Mouse (Mus musculus): ENCODE measurements at regions not wholly inside any gene's neighbourhood (a gene's known extent, or its start where the extent isn't known, plus 50 kb on each side); places are given as distances from the start of the nearest gene placed in this dataset.
A peak's percentile ranks its signal among the peaks of the same experiment; 100 is the strongest.

DNA sequence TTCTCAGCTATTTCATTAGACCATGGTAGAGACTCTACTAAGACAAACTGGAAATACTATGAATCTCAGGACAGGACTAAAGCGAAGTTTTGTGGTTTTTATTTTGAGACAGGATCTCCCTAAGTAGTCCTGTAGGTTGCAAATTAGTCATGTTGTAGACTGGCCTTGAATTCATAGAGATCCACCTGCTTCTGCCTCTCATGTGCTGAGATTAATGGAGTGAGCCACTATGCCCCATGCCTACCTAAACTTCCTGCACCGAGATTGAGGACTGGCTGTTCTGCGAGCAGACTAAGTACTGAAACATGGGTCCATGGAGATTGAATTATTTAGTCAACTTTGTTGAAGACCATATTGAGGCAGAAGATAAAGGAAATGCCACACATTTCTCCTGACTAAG lies 315.0 kb downstream of the Lyplal1 start:
- Histone ChIP-seq H3K27me3 (ENCODE audit: insufficient read depth, low read length) (no peaks in the 10 kb centered on the region), H3K36me3 (ENCODE audit: insufficient read depth) (no peaks in the 10 kb centered on the region), H3K4me2 (no peak overlapping the region), H3K9ac (no peak overlapping the region), H3K27ac (ENCODE audit: low read depth) (no peak overlapping the region), H3K4me3 (ENCODE audit: low read depth, low read length) (no peak overlapping the region), H3K9me3 (ENCODE audit: low read depth, low read length) (no peaks in the 10 kb centered on the region), H3K4me1 (ENCODE audit: insufficient read depth) (0 out of 2 replicates have a peak, but pooled peaks cover 4% of the 10 kb centered on the region)
- no peak for ATAC-seq (ENCODE audit: insufficient read depth)
- TF ChIP-seq CTCF (IDR thresholded peaks at IDR 0.05; ENCODE audit: low read depth) = no peak
- 89% methylated on average over 3 of the region's 3 CpGs for WGBS
- no peak for DNase-seq

DNA sequence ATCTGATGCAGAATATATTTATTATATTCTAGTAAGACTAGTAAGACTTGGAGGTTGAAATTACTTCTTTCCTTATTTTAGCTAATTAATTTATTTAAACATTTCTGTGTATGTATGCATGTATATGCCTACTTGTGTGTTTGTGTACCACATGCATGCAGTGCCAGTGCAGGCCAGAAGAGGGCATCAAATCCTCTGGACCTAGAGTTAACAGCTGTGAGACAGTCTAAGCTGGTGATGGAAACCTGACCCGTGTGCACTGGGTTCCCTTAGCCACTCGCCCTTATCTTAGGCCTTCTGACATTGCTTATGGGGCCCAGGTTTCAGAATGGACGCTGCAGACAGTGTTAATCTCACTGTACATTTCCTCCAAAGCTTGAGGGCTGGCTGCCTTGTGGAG lies 302.2 kb downstream of the Lyplal1 start:
- no peak overlapping the region for H3K4me2 ChIP-seq
- H3K36me3 ChIP-seq (ENCODE audit: insufficient read depth) = no peaks in the 10 kb centered on the region
- no peaks in the 10 kb centered on the region; the same call in 1 of the 2 replicates for H3K9me3 ChIP-seq (ENCODE audit: low read depth, low read length)
- H3K4me3 ChIP-seq (ENCODE audit: low read depth, low read length) = no peak overlapping the region
- DNase-seq (no peak), ATAC-seq (ENCODE audit: insufficient read depth) (no peak)
- H3K9ac ChIP-seq = no peak overlapping the region
- WGBS = 77% methylated on average over 3 of the region's 3 CpGs
- no peaks in the 10 kb centered on the region for H3K27me3 ChIP-seq (ENCODE audit: insufficient read depth, low read length)
- TF ChIP-seq CTCF (IDR thresholded peaks at IDR 0.05; ENCODE audit: low read depth) = peak; percentile 44
- no peak overlapping the region for H3K27ac ChIP-seq (ENCODE audit: low read depth)
- 0 out of 2 replicates have a peak, but pooled peaks cover 4% of the 10 kb centered on the region for H3K4me1 ChIP-seq (ENCODE audit: insufficient read depth)

DNA sequence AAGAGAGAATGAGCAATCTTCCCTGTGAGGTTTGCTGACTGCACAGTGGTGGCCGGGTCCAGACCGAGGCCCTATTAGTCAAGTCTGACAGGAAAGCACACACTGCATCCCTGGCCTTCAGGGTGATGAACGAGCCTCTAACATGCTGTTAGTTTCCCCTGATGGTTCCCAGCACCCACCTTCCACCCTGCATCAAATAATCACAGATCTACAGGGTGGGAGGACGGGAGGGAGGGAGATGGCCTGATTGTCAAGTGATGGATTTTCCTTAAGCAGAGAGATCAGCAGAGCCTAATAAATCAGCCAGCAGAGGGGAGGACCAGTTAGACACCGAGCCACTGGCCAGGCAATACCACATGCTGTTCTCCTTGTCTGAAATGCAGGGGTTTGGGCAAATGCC lies 298.1 kb downstream of the Lyplal1 start:
- Histone ChIP-seq H3K9ac (no peak overlapping the region), H3K9me3 (ENCODE audit: low read depth, low read length) (no peaks in the 10 kb centered on the region; the same call in 1 of the 2 replicates), H3K4me2 (no peak overlapping the region), H3K36me3 (ENCODE audit: insufficient read depth) (no peaks in the 10 kb centered on the region), H3K27me3 (ENCODE audit: insufficient read depth, low read length) (no peaks in the 10 kb centered on the region), H3K4me1 (ENCODE audit: insufficient read depth) (0 out of 2 replicates have a peak, but pooled peaks cover 4% of the 10 kb centered on the region), H3K4me3 (ENCODE audit: low read depth, low read length) (no peak overlapping the region), H3K27ac (ENCODE audit: low read depth) (no peak overlapping the region)
- WGBS = 24% methylated on average over 5 of the region's 5 CpGs
- TF ChIP-seq CTCF (IDR thresholded peaks at IDR 0.05; ENCODE audit: low read depth) = no peak
- DNase-seq (no peak), ATAC-seq (ENCODE audit: insufficient read depth) (no peak; the same call in 1 of the 2 replicates)

DNA sequence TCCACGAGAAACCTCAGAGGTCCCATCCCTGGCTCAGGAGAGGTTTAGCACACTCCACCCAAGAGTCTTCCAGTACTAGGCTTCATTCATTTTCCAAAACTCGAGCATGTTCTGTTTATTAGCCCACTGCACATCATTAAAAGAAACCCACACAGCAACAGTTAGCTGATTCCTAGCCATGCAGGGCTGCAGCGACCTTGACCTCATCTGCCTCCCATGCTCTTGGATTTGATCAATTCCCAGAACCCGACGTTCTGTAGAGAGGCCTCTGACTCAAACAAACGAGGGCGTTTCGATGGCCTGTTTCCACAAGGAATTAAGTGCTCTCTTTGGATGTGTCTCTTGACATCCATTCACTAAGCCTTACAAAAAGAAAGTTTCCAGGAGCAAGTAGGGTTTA lies 294.9 kb downstream of the Lyplal1 start:
- WGBS = 60% methylated on average over 8 of the region's 8 CpGs
- no peak overlapping the region for H3K4me2 ChIP-seq
- H3K27ac ChIP-seq (ENCODE audit: low read depth) = no peak overlapping the region
- no peak overlapping the region for H3K9ac ChIP-seq
- H3K27me3 ChIP-seq (ENCODE audit: insufficient read depth, low read length) = no peaks in the 10 kb centered on the region
- ATAC-seq (ENCODE audit: insufficient read depth) (no peak), DNase-seq (no peak)
- H3K9me3 ChIP-seq (ENCODE audit: low read depth, low read length) = no peaks in the 10 kb centered on the region
- H3K4me3 ChIP-seq (ENCODE audit: low read depth, low read length) = no peak overlapping the region
- 0 out of 2 replicates have a peak, but pooled peaks cover 4% of the 10 kb centered on the region for H3K4me1 ChIP-seq (ENCODE audit: insufficient read depth)
- no peak for TF ChIP-seq CTCF (IDR thresholded peaks at IDR 0.05; ENCODE audit: low read depth)
- H3K36me3 ChIP-seq (ENCODE audit: insufficient read depth) = no peaks in the 10 kb centered on the region

DNA sequence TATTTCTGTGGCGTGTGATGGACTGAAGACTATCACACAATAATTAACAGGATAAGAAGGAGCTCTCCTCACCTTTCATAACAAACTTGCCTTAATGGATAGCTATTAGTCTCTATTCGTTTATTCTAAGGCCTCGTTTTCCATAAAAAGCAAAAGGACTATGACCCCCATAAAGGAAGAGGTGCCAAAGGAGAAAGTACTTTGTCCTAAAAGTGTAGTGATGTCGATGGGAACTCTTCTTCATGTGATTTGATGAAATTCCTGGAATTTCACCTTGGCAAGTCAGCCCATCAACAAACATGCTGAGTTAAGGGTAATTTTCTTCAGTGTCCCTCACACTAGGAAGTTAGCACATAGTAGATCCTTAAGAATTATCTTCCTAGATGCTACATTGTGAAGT lies 293.9 kb downstream of the Lyplal1 start:
- no peak for DNase-seq
- Histone ChIP-seq H3K36me3 (ENCODE audit: insufficient read depth) (no peaks in the 10 kb centered on the region), H3K27me3 (ENCODE audit: insufficient read depth, low read length) (no peaks in the 10 kb centered on the region), H3K4me3 (ENCODE audit: low read depth, low read length) (no peak overlapping the region), H3K9ac (no peak overlapping the region), H3K4me2 (no peak overlapping the region), H3K9me3 (ENCODE audit: low read depth, low read length) (no peaks in the 10 kb centered on the region), H3K4me1 (ENCODE audit: insufficient read depth) (0 out of 2 replicates have a peak, but pooled peaks cover 4% of the 10 kb centered on the region), H3K27ac (ENCODE audit: low read depth) (no peak overlapping the region)
- no peak for TF ChIP-seq CTCF (IDR thresholded peaks at IDR 0.05; ENCODE audit: low read depth)
- 61% methylated on average over 4 of the region's 4 CpGs for WGBS
- no peak for ATAC-seq (ENCODE audit: insufficient read depth)

DNA sequence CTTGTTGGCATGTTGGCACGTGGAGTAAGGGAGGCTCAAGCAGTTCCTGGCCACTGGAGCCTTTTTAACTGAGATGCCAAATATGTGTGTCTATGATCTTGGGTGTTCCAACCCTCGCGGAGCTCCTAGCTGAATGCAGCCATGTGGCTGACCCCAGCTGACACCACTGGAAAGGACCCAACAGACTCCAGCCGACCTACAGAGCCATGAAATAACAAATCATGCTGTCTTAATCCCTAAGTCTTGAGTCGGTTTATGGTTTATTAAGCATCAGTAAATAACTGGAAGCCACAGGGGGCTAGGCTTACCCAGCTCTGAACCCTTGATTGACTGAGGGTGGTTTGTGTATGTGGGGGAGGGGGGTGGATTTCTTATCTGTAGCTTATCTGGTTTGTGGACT lies 293.2 kb downstream of the Lyplal1 start:
- DNase-seq (peak; percentile 61), ATAC-seq (ENCODE audit: insufficient read depth) (no peak)
- H3K4me3 ChIP-seq (ENCODE audit: low read depth, low read length) = no peak overlapping the region
- no peak overlapping the region for H3K27ac ChIP-seq (ENCODE audit: low read depth)
- no peaks in the 10 kb centered on the region for H3K27me3 ChIP-seq (ENCODE audit: insufficient read depth, low read length)
- H3K9me3 ChIP-seq (ENCODE audit: low read depth, low read length) = no peaks in the 10 kb centered on the region
- TF ChIP-seq CTCF (IDR thresholded peaks at IDR 0.05; ENCODE audit: low read depth) = no peak
- H3K4me1 ChIP-seq (ENCODE audit: insufficient read depth) = 0 out of 2 replicates have a peak, but pooled peaks cover 3% of the 10 kb centered on the region
- no peak overlapping the region for H3K4me2 ChIP-seq
- no peak overlapping the region for H3K9ac ChIP-seq
- 22% methylated on average over 5 of the region's 5 CpGs for WGBS
- H3K36me3 ChIP-seq (ENCODE audit: insufficient read depth) = no peaks in the 10 kb centered on the region

DNA sequence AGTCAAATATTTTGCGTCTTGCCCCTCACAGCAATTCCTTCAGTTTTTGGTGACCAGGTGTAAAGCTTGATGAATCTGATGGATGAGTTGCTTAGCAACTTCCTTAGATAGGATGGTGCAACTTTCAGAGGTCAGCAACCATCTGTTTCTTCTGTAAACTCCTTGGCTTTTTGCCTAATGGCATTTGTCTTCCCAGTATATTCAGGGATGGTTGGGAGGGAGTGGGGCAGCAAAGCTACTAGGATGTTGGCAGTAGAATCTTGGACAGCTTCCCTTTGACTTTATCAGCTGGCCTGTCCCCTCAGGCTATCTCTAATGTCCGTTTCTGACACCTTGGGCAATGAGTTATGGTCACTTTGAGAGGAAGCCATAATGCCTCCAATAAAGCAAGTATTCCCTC lies 289.1 kb downstream of the Lyplal1 start:
- DNase-seq (peak; percentile 67), ATAC-seq (ENCODE audit: insufficient read depth) (no peak)
- 21% methylated on average over 2 of the region's 2 CpGs for WGBS
- H3K9me3 ChIP-seq (ENCODE audit: low read depth, low read length) = no peaks in the 10 kb centered on the region
- H3K27ac ChIP-seq (ENCODE audit: low read depth) = no peak overlapping the region
- H3K36me3 ChIP-seq (ENCODE audit: insufficient read depth) = no peaks in the 10 kb centered on the region
- no peaks in the 10 kb centered on the region for H3K4me1 ChIP-seq (ENCODE audit: insufficient read depth)
- no peak overlapping the region for H3K9ac ChIP-seq
- no peaks in the 10 kb centered on the region for H3K27me3 ChIP-seq (ENCODE audit: insufficient read depth, low read length)
- no peak overlapping the region for H3K4me3 ChIP-seq (ENCODE audit: low read depth, low read length)
- TF ChIP-seq CTCF (IDR thresholded peaks at IDR 0.05; ENCODE audit: low read depth) = no peak
- H3K4me2 ChIP-seq = no peak overlapping the region

DNA sequence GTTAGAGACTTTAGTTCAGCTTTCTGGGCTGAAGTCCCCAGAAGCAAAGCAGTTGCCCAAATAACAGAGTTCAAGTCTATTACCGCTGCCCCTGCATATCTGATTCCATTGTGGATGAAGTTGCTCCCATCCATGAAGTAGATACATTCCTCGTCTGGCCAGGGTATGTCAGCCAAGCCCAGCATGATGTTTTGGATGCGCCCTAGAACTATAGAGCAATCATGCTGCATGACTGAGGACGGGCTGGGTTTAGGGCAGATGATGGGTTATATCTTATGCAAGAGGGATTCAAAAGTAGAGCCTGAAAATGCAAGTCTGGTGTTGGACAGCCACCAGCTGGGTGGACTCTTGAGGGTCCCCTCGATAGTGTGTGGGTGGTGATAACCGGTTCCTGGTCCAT lies 288.6 kb downstream of the Lyplal1 start:
- Histone ChIP-seq H3K9me3 (ENCODE audit: low read depth, low read length) (no peaks in the 10 kb centered on the region), H3K36me3 (ENCODE audit: insufficient read depth) (no peaks in the 10 kb centered on the region), H3K4me2 (no peak overlapping the region), H3K9ac (no peak overlapping the region), H3K27ac (ENCODE audit: low read depth) (no peak overlapping the region), H3K27me3 (ENCODE audit: insufficient read depth, low read length) (no peaks in the 10 kb centered on the region), H3K4me1 (ENCODE audit: insufficient read depth) (no peaks in the 10 kb centered on the region), H3K4me3 (ENCODE audit: low read depth, low read length) (no peak overlapping the region)
- TF ChIP-seq CTCF (IDR thresholded peaks at IDR 0.05; ENCODE audit: low read depth) = no peak
- ATAC-seq (ENCODE audit: insufficient read depth) (no peak), DNase-seq (no peak)
- 85% methylated on average over 6 of the region's 6 CpGs for WGBS
